Mouse (Mus musculus): ENCODE data around the gene Scyl1. TPM values are rescaled to one million over a fixed set of nuclear protein-coding genes. Genes with fewer than 3 reads are reported as not detected.

Gene Scyl1
- polyA plus RNA-seq, 1 experiment from 2014 or later, result 67.4 TPM

DNA sequence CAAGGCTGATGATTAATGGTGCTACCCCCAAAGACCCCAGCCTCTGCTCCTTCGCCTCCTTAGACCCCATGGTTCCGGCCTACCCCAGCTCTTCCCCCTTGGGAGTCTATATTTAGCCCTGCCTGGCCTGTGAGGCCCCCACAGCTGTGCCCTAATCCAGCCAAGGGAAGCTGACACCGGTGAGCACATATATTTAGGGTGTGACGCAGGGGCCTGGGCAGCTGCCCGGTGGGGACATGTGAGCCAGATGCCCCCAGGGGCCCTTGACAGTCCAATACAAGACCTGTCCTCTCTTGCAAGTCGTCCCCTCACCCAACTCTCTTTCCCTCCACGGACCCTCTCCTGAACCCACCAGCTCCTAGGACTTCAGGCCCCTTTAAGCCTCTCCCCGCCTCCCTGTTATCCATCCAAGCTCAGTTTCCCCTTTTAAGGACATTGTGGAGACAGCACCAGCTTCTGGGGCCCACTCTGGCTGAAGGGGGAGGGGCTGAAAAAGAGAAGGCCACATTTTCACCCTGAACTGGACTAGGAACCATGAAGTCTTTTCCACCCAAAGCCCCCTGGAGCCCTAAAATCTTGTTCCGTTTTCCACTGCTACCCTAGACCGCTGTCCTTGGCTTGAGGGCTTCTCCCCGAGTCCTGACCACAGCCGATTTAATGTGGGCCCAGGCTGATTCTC is 46.1 kb downstream of the Scyl1 start:
- DNase-seq (ENCODE audit: low spot score) (no peak), ATAC-seq (ENCODE audit: insufficient read depth, low FRiP score, low TSS enrichment) (no peak)
- Histone ChIP-seq H3K27me3 (ENCODE audit: control insufficient read depth, insufficient read depth, low read length) (no peaks in the 10 kb centered on the region), H3K27ac (ENCODE audit: low read depth, low read length) (no peak overlapping the region), H3K36me3 (ENCODE audit: control insufficient read depth, insufficient read depth, low read length) (peaks cover 12% of the 10 kb centered on the region), H3K4me2 (ENCODE audit: low read depth) (peak overlapping the region; percentile 50), H3K9me3 (ENCODE audit: control insufficient read depth, low read length) (no peaks in the 10 kb centered on the region), H3K4me3 (ENCODE audit: low read depth, low read length) (peak overlapping the region; percentile 5), H3K4me1 (ENCODE audit: control insufficient read depth, insufficient read depth, low read length) (peaks cover 31% of the 10 kb centered on the region), H3K9ac (ENCODE audit: low read length) (no peak overlapping the region; the same call in 1 of the 2 replicates)
- WGBS, result 79% methylated on average over 12 of the region's 12 CpGs

GRCm38 (mm10) chr19:5724549-5724941 is 46.7 kb downstream of the Scyl1 start:
- ATAC-seq (ENCODE audit: insufficient read depth, low FRiP score, low TSS enrichment), result no peak
- 71% methylated on average over 7 of the region's 7 CpGs for WGBS
- peaks cover 12% of the 10 kb centered on the region for H3K36me3 ChIP-seq (ENCODE audit: control insufficient read depth, insufficient read depth, low read length)
- H3K4me1 ChIP-seq (ENCODE audit: control insufficient read depth, insufficient read depth, low read length), result peaks cover 26% of the 10 kb centered on the region
- H3K9me3 ChIP-seq (ENCODE audit: control insufficient read depth, low read length), result no peaks in the 10 kb centered on the region
- H3K27me3 ChIP-seq (ENCODE audit: control insufficient read depth, insufficient read depth, low read length), result no peaks in the 10 kb centered on the region
- no peak for DNase-seq (ENCODE audit: low spot score)
- H3K27ac ChIP-seq (ENCODE audit: low read depth, low read length), result no peak overlapping the region
- no peak overlapping the region for H3K4me2 ChIP-seq (ENCODE audit: low read depth)
- no peak overlapping the region for H3K9ac ChIP-seq (ENCODE audit: low read length)
- no peak overlapping the region for H3K4me3 ChIP-seq (ENCODE audit: low read depth, low read length)

- H3K36me3 ChIP-seq (ENCODE audit: control insufficient read depth, insufficient read depth, low read length), result peaks cover 12% of the 10 kb centered on the region
- no peak overlapping the region for H3K4me3 ChIP-seq (ENCODE audit: low read depth, low read length)
- H3K27ac ChIP-seq (ENCODE audit: low read depth, low read length), result no peak overlapping the region
- 75% methylated on average over 4 of the region's 4 CpGs for WGBS
- no peak for DNase-seq (ENCODE audit: low spot score)
- H3K9me3 ChIP-seq (ENCODE audit: control insufficient read depth, low read length), result no peaks in the 10 kb centered on the region
- ATAC-seq (ENCODE audit: insufficient read depth, low FRiP score, low TSS enrichment), result no peak
- H3K9ac ChIP-seq (ENCODE audit: low read length), result no peak overlapping the region
- no peak overlapping the region for H3K4me2 ChIP-seq (ENCODE audit: low read depth)
- peaks cover 26% of the 10 kb centered on the region for H3K4me1 ChIP-seq (ENCODE audit: control insufficient read depth, insufficient read depth, low read length)
- no peaks in the 10 kb centered on the region for H3K27me3 ChIP-seq (ENCODE audit: control insufficient read depth, insufficient read depth, low read length)
Observed at GRCm38 (mm10) chr19:5723934-5724548, 47.2 kb downstream of the Scyl1 start.

DNA sequence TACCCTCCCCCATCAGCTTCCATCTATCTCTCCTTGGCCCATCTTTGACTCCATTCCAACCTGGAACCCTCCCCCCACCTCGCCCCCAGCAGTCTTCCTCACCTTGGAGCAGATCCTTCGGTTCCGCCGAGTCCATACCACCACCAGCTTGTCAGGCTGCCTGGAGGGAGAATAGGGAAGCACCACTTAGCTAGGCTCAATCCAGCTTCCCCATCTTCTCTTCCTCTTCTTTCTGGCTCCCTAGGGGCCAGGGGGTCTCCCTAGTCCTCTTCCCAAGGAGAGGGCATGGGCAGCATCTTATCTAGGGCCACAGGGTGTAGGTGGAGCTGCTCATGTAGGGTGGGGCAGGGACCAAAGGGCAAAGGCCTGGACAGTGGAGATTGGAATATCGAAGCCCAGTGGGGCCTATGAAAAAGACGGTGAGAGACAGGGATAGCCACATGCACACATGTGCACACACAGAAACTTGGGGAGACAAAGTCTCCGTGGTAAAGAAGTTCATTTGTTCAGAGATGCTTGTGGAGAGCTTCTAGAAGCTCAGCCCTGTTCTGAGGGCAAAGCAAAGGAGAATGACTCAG is 48.3 kb downstream of the Scyl1 start:
- H3K4me3 ChIP-seq (ENCODE audit: low read depth, low read length), result no peak overlapping the region
- no peak overlapping the region for H3K9ac ChIP-seq (ENCODE audit: low read length)
- no peak for ATAC-seq (ENCODE audit: insufficient read depth, low FRiP score, low TSS enrichment)
- H3K27me3 ChIP-seq (ENCODE audit: control insufficient read depth, insufficient read depth, low read length), result no peaks in the 10 kb centered on the region
- H3K4me2 ChIP-seq (ENCODE audit: low read depth), result no peak overlapping the region
- H3K36me3 ChIP-seq (ENCODE audit: control insufficient read depth, insufficient read depth, low read length), result peaks cover 12% of the 10 kb centered on the region
- no peak for DNase-seq (ENCODE audit: low spot score)
- no peaks in the 10 kb centered on the region for H3K9me3 ChIP-seq (ENCODE audit: control insufficient read depth, low read length)
- H3K27ac ChIP-seq (ENCODE audit: low read depth, low read length), result no peak overlapping the region
- 92% methylated on average over 7 of the region's 7 CpGs for WGBS
- peaks cover 18% of the 10 kb centered on the region for H3K4me1 ChIP-seq (ENCODE audit: control insufficient read depth, insufficient read depth, low read length)

GRCm38 (mm10) chr19:5721233-5721632 is 50.0 kb downstream of the Scyl1 start:
- peaks cover 11% of the 10 kb centered on the region for H3K4me1 ChIP-seq (ENCODE audit: control insufficient read depth, insufficient read depth, low read length)
- 91% methylated on average over 6 of the region's 6 CpGs for WGBS
- DNase-seq (ENCODE audit: low spot score), result no peak
- H3K4me2 ChIP-seq (ENCODE audit: low read depth), result no peak overlapping the region
- peaks cover 12% of the 10 kb centered on the region for H3K36me3 ChIP-seq (ENCODE audit: control insufficient read depth, insufficient read depth, low read length)
- H3K9me3 ChIP-seq (ENCODE audit: control insufficient read depth, low read length), result no peaks in the 10 kb centered on the region
- no peak overlapping the region for H3K27ac ChIP-seq (ENCODE audit: low read depth, low read length)
- H3K27me3 ChIP-seq (ENCODE audit: control insufficient read depth, insufficient read depth, low read length), result no peaks in the 10 kb centered on the region
- no peak for ATAC-seq (ENCODE audit: insufficient read depth, low FRiP score, low TSS enrichment)
- H3K9ac ChIP-seq (ENCODE audit: low read length), result no peak overlapping the region
- H3K4me3 ChIP-seq (ENCODE audit: low read depth, low read length), result no peak overlapping the region

- Histone ChIP-seq H3K4me2 (ENCODE audit: low read depth) (no peak overlapping the region), H3K4me3 (ENCODE audit: low read depth, low read length) (no peak overlapping the region), H3K4me1 (ENCODE audit: control insufficient read depth, insufficient read depth, low read length) (peaks cover 3% of the 10 kb centered on the region; the same call in 1 of the 2 replicates), H3K27me3 (ENCODE audit: control insufficient read depth, insufficient read depth, low read length) (no peaks in the 10 kb centered on the region), H3K27ac (ENCODE audit: low read depth, low read length) (no peak overlapping the region), H3K9me3 (ENCODE audit: control insufficient read depth, low read length) (no peaks in the 10 kb centered on the region), H3K36me3 (ENCODE audit: control insufficient read depth, insufficient read depth, low read length) (peaks cover 10% of the 10 kb centered on the region), H3K9ac (ENCODE audit: low read length) (no peak overlapping the region)
- WGBS, result 75% methylated on average over 10 of the region's 10 CpGs
- ATAC-seq (ENCODE audit: insufficient read depth, low FRiP score, low TSS enrichment) (no peak), DNase-seq (ENCODE audit: low spot score) (no peak)
Observed at GRCm38 (mm10) chr19:5716955-5717354, 54.3 kb downstream of the Scyl1 start.

DNA sequence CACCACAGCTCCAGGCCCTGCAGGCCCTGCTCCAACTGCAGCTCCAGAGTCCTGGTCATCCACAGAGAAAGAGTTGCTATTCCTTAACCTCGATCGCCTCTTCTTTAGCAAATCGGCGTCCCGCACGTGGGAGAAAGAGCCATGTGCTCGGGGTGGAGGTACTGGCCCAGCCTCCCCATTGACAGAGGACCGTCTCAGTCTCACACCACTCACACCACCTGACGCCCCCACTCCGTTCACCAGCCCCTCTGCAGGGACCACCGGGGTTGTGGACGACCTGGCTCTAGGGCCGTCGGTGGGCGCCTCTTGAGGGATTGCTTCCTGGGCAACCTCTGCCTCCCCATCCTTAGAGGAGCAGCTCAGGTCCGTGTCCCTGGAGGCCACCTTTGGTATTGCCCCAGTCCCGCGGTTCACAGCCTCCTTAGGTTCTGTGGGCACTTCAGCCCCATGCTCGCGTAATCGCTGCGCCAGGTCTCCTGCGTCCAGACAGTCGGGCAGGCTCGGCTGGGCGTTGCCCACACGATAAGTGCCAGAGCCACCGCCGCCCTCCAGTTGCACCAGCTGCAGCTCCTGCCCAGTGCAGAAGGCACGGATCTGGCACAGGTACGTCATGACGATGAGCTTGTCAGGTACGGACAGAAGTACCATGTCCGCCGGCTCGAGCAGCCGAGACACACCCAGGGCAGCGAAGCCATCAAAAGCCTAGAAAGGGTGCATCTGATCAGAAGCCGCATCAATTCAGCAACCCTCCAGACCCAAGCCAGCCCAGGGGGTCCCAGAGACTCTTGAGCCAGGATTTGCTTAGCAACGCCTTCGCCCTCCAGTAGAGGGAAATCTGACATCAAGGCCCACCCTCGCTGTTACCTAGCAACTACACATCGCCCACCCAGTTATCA is 55.2 kb downstream of the Scyl1 start:
- H3K4me2 ChIP-seq (ENCODE audit: low read depth), result no peak overlapping the region; the same call in 1 of the 2 replicates
- H3K4me1 ChIP-seq (ENCODE audit: control insufficient read depth, insufficient read depth, low read length), result peaks cover 3% of the 10 kb centered on the region; the same call in 1 of the 2 replicates
- H3K27ac ChIP-seq (ENCODE audit: low read depth, low read length), result no peak overlapping the region
- no peak overlapping the region for H3K9ac ChIP-seq (ENCODE audit: low read length)
- no peak; the same call in 1 of the 2 replicates for ATAC-seq (ENCODE audit: insufficient read depth, low FRiP score, low TSS enrichment)
- no peaks in the 10 kb centered on the region for H3K27me3 ChIP-seq (ENCODE audit: control insufficient read depth, insufficient read depth, low read length)
- 17% methylated on average over 43 of the region's 43 CpGs for WGBS
- peak; percentile 54 for DNase-seq (ENCODE audit: low spot score)
- H3K4me3 ChIP-seq (ENCODE audit: low read depth, low read length), result no peak overlapping the region
- peaks cover 5% of the 10 kb centered on the region for H3K36me3 ChIP-seq (ENCODE audit: control insufficient read depth, insufficient read depth, low read length)
- no peaks in the 10 kb centered on the region for H3K9me3 ChIP-seq (ENCODE audit: control insufficient read depth, low read length)

GRCm38 (mm10) chr19:5713730-5714129 is 57.5 kb downstream of the Scyl1 start:
- Histone ChIP-seq H3K9me3 (ENCODE audit: control insufficient read depth, low read length) (no peaks in the 10 kb centered on the region), H3K4me3 (ENCODE audit: low read depth, low read length) (no peak overlapping the region), H3K36me3 (ENCODE audit: control insufficient read depth, insufficient read depth, low read length) (peaks cover 6% of the 10 kb centered on the region), H3K27ac (ENCODE audit: low read depth, low read length) (no peak overlapping the region), H3K4me2 (ENCODE audit: low read depth) (no peak overlapping the region), H3K9ac (ENCODE audit: low read length) (no peak overlapping the region), H3K27me3 (ENCODE audit: control insufficient read depth, insufficient read depth, low read length) (no peaks in the 10 kb centered on the region), H3K4me1 (ENCODE audit: control insufficient read depth, insufficient read depth, low read length) (peaks cover 3% of the 10 kb centered on the region; the same call in 1 of the 2 replicates)
- ATAC-seq (ENCODE audit: insufficient read depth, low FRiP score, low TSS enrichment) (no peak), DNase-seq (ENCODE audit: low spot score) (no peak)
- 12% methylated on average over 2 of the region's 2 CpGs for WGBS

Measured in neural tube, embryonic 11.5 days (tissue).